ENCODE assay signal across 13 mouse cellular contexts in the genomic region with DNA sequence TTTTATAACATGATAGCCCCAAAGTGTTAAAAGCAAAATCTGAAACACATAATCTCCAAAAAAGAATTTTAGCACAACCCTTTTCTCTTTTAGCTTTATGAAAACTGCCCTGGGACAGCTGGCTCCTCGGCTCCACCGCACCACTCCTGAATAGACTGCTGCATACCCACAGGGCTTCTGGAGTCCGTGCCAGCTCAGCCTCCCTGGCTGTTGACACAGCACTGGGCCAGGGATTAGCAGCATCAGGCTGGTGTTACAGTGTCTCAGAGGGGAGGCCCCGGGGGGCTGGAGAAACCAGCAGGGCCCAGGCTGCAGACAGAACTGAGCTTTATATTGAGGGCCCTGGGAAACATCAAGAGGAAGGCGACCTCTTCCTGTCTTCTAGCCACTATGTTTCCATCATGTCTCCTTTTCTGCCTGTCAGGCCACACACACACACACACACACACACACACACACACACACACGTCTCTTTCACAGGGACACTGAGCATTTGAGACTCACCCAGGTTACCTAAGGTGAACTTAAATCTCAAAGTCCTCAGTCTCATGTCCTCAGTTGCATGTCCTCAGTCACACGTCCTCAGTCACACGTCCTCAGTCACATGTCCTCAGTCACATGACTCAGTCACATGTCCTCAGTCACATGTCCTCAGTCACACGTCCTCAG. TPM values are rescaled to one million over a fixed set of nuclear protein-coding genes. Genes with fewer than 3 reads are reported as not detected.
A peak's percentile ranks its signal among the peaks of the same experiment; 100 is the strongest.
DNase-seq lines count a peak whose midpoint lies in the region; ATAC-seq lines count a peak whose summit lies in the region.
"Had no signal": no experiment of that assay in that cellular context is flagged by ENCODE, and none has a peak within 500 bp of the region (broad histone marks: within the 10 kb centered on the region; RNA-seq: fewer than 3 reads in every experiment).

No protein-coding gene starts in this region.

- no peaks in the 10 kb centered on the region for H3K4me1 ChIP-seq in neural tube, embryonic 11.5 days (ENCODE audit: control insufficient read depth, insufficient read depth, low read length)
- peaks cover 2% of the 10 kb centered on the region; the same call in 1 of the 2 replicates for H3K4me1 ChIP-seq in limb, embryonic 15.5 days
- H3K4me1 ChIP-seq in stomach, embryonic 16.5 days (ENCODE audit: control insufficient read depth, insufficient read depth, low read length), result peaks cover 4% of the 10 kb centered on the region; the same call in 1 of the 2 replicates

- intact Hi-C loops in gastrocnemius, postnatal 14 days (cut with DNase I; ENCODE audit: low total_unique reads), result no loop called here

- no peak overlapping the region for H3K4me2 ChIP-seq in neural tube, embryonic 11.5 days (ENCODE audit: low read depth)
- H3K4me2 ChIP-seq in limb, embryonic 15.5 days, result no peak overlapping the region
- H3K4me2 ChIP-seq in stomach, embryonic 16.5 days (ENCODE audit: low read depth, low read length), result no peak overlapping the region
- H3K4me2 ChIP-seq: liver, embryonic 11.5 days had no signal

- DNase-seq in gastrocnemius, postnatal 14 days, result peak; percentile 29
- no peak for DNase-seq in gastrocnemius, postnatal 25 days
- DNase-seq in neural tube, embryonic 11.5 days (ENCODE audit: low spot score), result peak; percentile 9
- no peak for DNase-seq in neural tube, embryonic 10.5 days (ENCODE audit: extremely low spot score, low spot score)
- DNase-seq in cerebellum, adult 8-10 months, result no peak
- no peak for DNase-seq in c-Kit-positive CD71-positive TER-119-positive erythroid progenitor cells, embryonic 14.5 days (ENCODE audit: low spot score)
- DNase-seq: gastrocnemius, postnatal 10 days; kidney, adult 8-10 months; layer of hippocampus, adult 9-11 months; lung, postnatal 14 days had no signal

- H3K4me3 ChIP-seq in neural tube, embryonic 11.5 days (ENCODE audit: low read depth, low read length), result no peak overlapping the region
- no peak overlapping the region for H3K4me3 ChIP-seq in limb, embryonic 15.5 days
- no peak overlapping the region for H3K4me3 ChIP-seq in stomach, embryonic 16.5 days (replicated peaks; ENCODE audit: low read length)

- WGBS in neural tube, embryonic 11.5 days, result 89% methylated on average over 9 of the region's 9 CpGs
- WGBS in limb, embryonic 15.5 days, result 60% methylated on average over 9 of the region's 9 CpGs
- WGBS in stomach, embryonic 16.5 days, result 58% methylated on average over 9 of the region's 9 CpGs

- H3K27me3 ChIP-seq in neural tube, embryonic 11.5 days (ENCODE audit: control insufficient read depth, insufficient read depth, low read length), result no peaks in the 10 kb centered on the region
- H3K27me3 ChIP-seq in limb, embryonic 15.5 days, result no peaks in the 10 kb centered on the region
- no peaks in the 10 kb centered on the region for H3K27me3 ChIP-seq in stomach, embryonic 16.5 days (ENCODE audit: control insufficient read depth, insufficient read depth, low read length)

- H3K9ac ChIP-seq in neural tube, embryonic 11.5 days (ENCODE audit: low read length), result no peak overlapping the region
- no peak overlapping the region for H3K9ac ChIP-seq in limb, embryonic 15.5 days
- no peak overlapping the region; the same call in 1 of the 2 replicates for H3K9ac ChIP-seq in stomach, embryonic 16.5 days (ENCODE audit: low read length)

- ATAC-seq in neural tube, embryonic 11.5 days (ENCODE audit: insufficient read depth, low FRiP score, low TSS enrichment), result no peak
- ATAC-seq in limb, embryonic 15.5 days (ENCODE audit: insufficient number of reproducible peaks, low FRiP score, low TSS enrichment, low read depth), result peak; percentile 64; the same call in 1 of the 2 replicates
- 0 out of 2 replicates have a peak, but pooled peaks have one; percentile 55 for ATAC-seq in stomach, embryonic 16.5 days (ENCODE audit: insufficient read depth, low FRiP score)

- no peak overlapping the region for H3K27ac ChIP-seq in neural tube, embryonic 11.5 days (ENCODE audit: low read depth, low read length)
- no peak overlapping the region for H3K27ac ChIP-seq in limb, embryonic 15.5 days
- no peak overlapping the region for H3K27ac ChIP-seq in stomach, embryonic 16.5 days (ENCODE audit: low read length)

- H3K36me3 ChIP-seq in neural tube, embryonic 11.5 days (ENCODE audit: control insufficient read depth, insufficient read depth, low read length), result no peaks in the 10 kb centered on the region
- no peaks in the 10 kb centered on the region for H3K36me3 ChIP-seq in limb, embryonic 15.5 days
- H3K36me3 ChIP-seq in stomach, embryonic 16.5 days (ENCODE audit: control insufficient read depth, insufficient read depth, low read length), result no peaks in the 10 kb centered on the region

- no peaks in the 10 kb centered on the region for H3K9me3 ChIP-seq in neural tube, embryonic 11.5 days (ENCODE audit: control insufficient read depth, low read length)
- H3K9me3 ChIP-seq in limb, embryonic 15.5 days, result no peaks in the 10 kb centered on the region
- no peaks in the 10 kb centered on the region for H3K9me3 ChIP-seq in stomach, embryonic 16.5 days (replicated peaks; ENCODE audit: control insufficient read depth, low read length)

RNA-seq across cellular contexts. Expression of a gene that starts 3.7 kb away (rescaled TPM):
- total RNA-seq in gastrocnemius, postnatal 14 days (2021), result 1 to 10 TPM; 2.4 to 2.7 TPM
- 1 to 10 TPM; 1.9 TPM for total RNA-seq in gastrocnemius, postnatal 25 days (2021)
- 1.6 and 2.4 TPM in 2 replicates for polyA plus RNA-seq in neural tube, embryonic 11.5 days (2014; fragmentation: Nextera tagmentation; extraction: Ambion mirVana)
- polyA plus RNA-seq in limb, embryonic 15.5 days (2015; fragmentation: Nextera tagmentation; extraction: Ambion mirVana), result 2.2 and 2.3 TPM in 2 replicates
- polyA plus RNA-seq in stomach, embryonic 16.5 days (2015; fragmentation: Nextera tagmentation; extraction: Ambion mirVana), result 2.8 and 3.3 TPM in 2 replicates

RNA-seq across cellular contexts. Expression of a gene that starts 33.1 kb away (rescaled TPM):
- 1 to 10 TPM; 3.7 to 6.2 TPM for total RNA-seq in gastrocnemius, postnatal 14 days (2021)
- total RNA-seq in gastrocnemius, postnatal 25 days (2021), result 1 to 10 TPM; 2.6 to 7.1 TPM
- 41.2 and 44.7 TPM in 2 replicates for polyA plus RNA-seq in neural tube, embryonic 11.5 days (2014; fragmentation: Nextera tagmentation; extraction: Ambion mirVana)
- 35.6 and 36.0 TPM in 2 replicates for polyA plus RNA-seq in limb, embryonic 15.5 days (2015; fragmentation: Nextera tagmentation; extraction: Ambion mirVana)
- polyA plus RNA-seq in stomach, embryonic 16.5 days (2015; fragmentation: Nextera tagmentation; extraction: Ambion mirVana), result 28.5 and 36.0 TPM in 2 replicates

RNA-seq across cellular contexts. Expression of a gene that starts 60.0 kb away (rescaled TPM):
- 1 to 10 TPM; 4.0 to 5.3 TPM for total RNA-seq in gastrocnemius, postnatal 14 days (2021)
- 1 to 10 TPM; 3.9 to 4.2 TPM for total RNA-seq in gastrocnemius, postnatal 25 days (2021)
- polyA plus RNA-seq in neural tube, embryonic 11.5 days (2014; fragmentation: Nextera tagmentation; extraction: Ambion mirVana), result 8.1 and 8.7 TPM in 2 replicates
- 23.1 and 27.8 TPM in 2 replicates for polyA plus RNA-seq in limb, embryonic 15.5 days (2015; fragmentation: Nextera tagmentation; extraction: Ambion mirVana)
- 33.3 and 33.4 TPM in 2 replicates for polyA plus RNA-seq in stomach, embryonic 16.5 days (2015; fragmentation: Nextera tagmentation; extraction: Ambion mirVana)

Comparison
In these comparisons a context has a peak if more than half of its experiments do, and no peak if none do; other contexts are left out.
1. DNase-seq: peak in gastrocnemius, postnatal 14 days (single experiment) and neural tube, embryonic 11.5 days (single experiment); none in gastrocnemius, postnatal 25 days (single experiment), neural tube, embryonic 10.5 days (single experiment), cerebellum, adult 8-10 months (single experiment) and c-Kit-positive CD71-positive TER-119-positive erythroid progenitor cells, embryonic 14.5 days (single experiment).